In genomic region chr12:88910761-88911160, GRCm38 (mm10) we compare ENCODE assay signal across 13 mouse cellular contexts.
DNase-seq lines count a peak whose midpoint lies in the region; ATAC-seq lines count a peak whose summit lies in the region.
"Had no signal": no experiment of that assay in that cellular context is flagged by ENCODE, and none has a peak within 500 bp of the region (broad histone marks: within the 10 kb centered on the region; RNA-seq: fewer than 3 reads in every experiment).

No protein-coding gene starts in this region.

- no peak overlapping the region for H3K4me3 ChIP-seq in embryonic facial prominence, embryonic 10.5 days
- H3K4me3 ChIP-seq in hindbrain, embryonic 15.5 days: no peak overlapping the region
- no peak overlapping the region for H3K4me3 ChIP-seq in neural tube, embryonic 15.5 days (replicated peaks)
- H3K4me3 ChIP-seq in heart, embryonic 11.5 days (ENCODE audit: low read depth, low read length): no peak overlapping the region
- H3K4me3 ChIP-seq: embryonic facial prominence, embryonic 15.5 days; heart, adult 2 months; liver, embryonic 15.5 days; myocyte had no signal

- no peak overlapping the region for H3K27ac ChIP-seq in embryonic facial prominence, embryonic 10.5 days (replicated peaks)
- H3K27ac ChIP-seq in hindbrain, embryonic 15.5 days (replicated peaks): 0 out of 2 replicates have a peak overlapping the region, but pooled peaks have one; percentile 21
- H3K27ac ChIP-seq in neural tube, embryonic 15.5 days (replicated peaks): no peak overlapping the region
- H3K27ac ChIP-seq in heart, embryonic 11.5 days (ENCODE audit: low read depth, low read length): no peak overlapping the region
- H3K27ac ChIP-seq: embryonic facial prominence, embryonic 15.5 days; heart, adult 2 months; liver, embryonic 15.5 days had no signal

- intact Hi-C loops in left cerebral cortex, postnatal 10 days (cut with DNase I): no loop called here

- peaks cover 5% of the 10 kb centered on the region; the same call in 1 of the 2 replicates for H3K4me1 ChIP-seq in embryonic facial prominence, embryonic 10.5 days
- H3K4me1 ChIP-seq in hindbrain, embryonic 15.5 days (replicated peaks): 0 out of 2 replicates have a peak, but pooled peaks cover 6% of the 10 kb centered on the region
- H3K4me1 ChIP-seq in neural tube, embryonic 15.5 days: no peaks in the 10 kb centered on the region
- H3K4me1 ChIP-seq in heart, embryonic 11.5 days (ENCODE audit: control insufficient read depth, insufficient read depth, low read length): no peaks in the 10 kb centered on the region
- H3K4me1 ChIP-seq: embryonic facial prominence, embryonic 15.5 days; liver, embryonic 15.5 days had no signal

- no peaks in the 10 kb centered on the region for H3K27me3 ChIP-seq in embryonic facial prominence, embryonic 10.5 days (replicated peaks; ENCODE audit: low read depth, poor library complexity, severe bottlenecking)
- H3K27me3 ChIP-seq in hindbrain, embryonic 15.5 days: no peaks in the 10 kb centered on the region
- no peaks in the 10 kb centered on the region for H3K27me3 ChIP-seq in neural tube, embryonic 15.5 days (replicated peaks)
- H3K27me3 ChIP-seq in heart, embryonic 11.5 days (ENCODE audit: control insufficient read depth, insufficient read depth, low read length): no peaks in the 10 kb centered on the region
- H3K27me3 ChIP-seq: embryonic facial prominence, embryonic 15.5 days; liver, embryonic 15.5 days had no signal

- H3K4me2 ChIP-seq in hindbrain, embryonic 15.5 days: no peak overlapping the region
- H3K4me2 ChIP-seq in neural tube, embryonic 15.5 days: no peak overlapping the region
- no peak overlapping the region for H3K4me2 ChIP-seq in heart, embryonic 11.5 days
- H3K4me2 ChIP-seq: embryonic facial prominence, embryonic 15.5 days; liver, embryonic 15.5 days had no signal

- H3K9ac ChIP-seq in hindbrain, embryonic 15.5 days: no peak overlapping the region
- no peak overlapping the region for H3K9ac ChIP-seq in neural tube, embryonic 15.5 days (replicated peaks)
- no peak overlapping the region for H3K9ac ChIP-seq in heart, embryonic 11.5 days (ENCODE audit: low read depth, low read length)
- H3K9ac ChIP-seq: embryonic facial prominence, embryonic 15.5 days; liver, embryonic 15.5 days had no signal

- no peaks in the 10 kb centered on the region for H3K36me3 ChIP-seq in embryonic facial prominence, embryonic 10.5 days (replicated peaks)
- no peaks in the 10 kb centered on the region for H3K36me3 ChIP-seq in hindbrain, embryonic 15.5 days
- H3K36me3 ChIP-seq in neural tube, embryonic 15.5 days: no peaks in the 10 kb centered on the region
- H3K36me3 ChIP-seq in heart, embryonic 11.5 days (ENCODE audit: control insufficient read depth, insufficient read depth, low read length): no peaks in the 10 kb centered on the region
- H3K36me3 ChIP-seq: embryonic facial prominence, embryonic 15.5 days; liver, embryonic 15.5 days had no signal

- no peaks in the 10 kb centered on the region for H3K9me3 ChIP-seq in embryonic facial prominence, embryonic 10.5 days
- H3K9me3 ChIP-seq in hindbrain, embryonic 15.5 days: no peaks in the 10 kb centered on the region
- H3K9me3 ChIP-seq in neural tube, embryonic 15.5 days (replicated peaks): no peaks in the 10 kb centered on the region
- no peaks in the 10 kb centered on the region for H3K9me3 ChIP-seq in heart, embryonic 11.5 days (replicated peaks; ENCODE audit: control insufficient read depth, low read length)
- H3K9me3 ChIP-seq: embryonic facial prominence, embryonic 15.5 days; liver, embryonic 15.5 days had no signal

- ATAC-seq in hindbrain, embryonic 15.5 days (ENCODE audit: low FRiP score, low read depth): peak; percentile 92
- peak; percentile 92 for ATAC-seq in neural tube, embryonic 15.5 days (ENCODE audit: low FRiP score)
- no peak for ATAC-seq in heart, embryonic 11.5 days (replicated peaks; ENCODE audit: insufficient number of reproducible peaks, low FRiP score, low TSS enrichment)

- DNase-seq in left cerebral cortex, postnatal 10 days (ENCODE audit: extremely low spot score in 1 of 2, low spot score in 2 of 2): peak; percentile 23
- no peak for DNase-seq in left cerebral cortex, adult 11 months (ENCODE audit: low spot score)
- DNase-seq in embryonic facial prominence, embryonic 10.5 days (ENCODE audit: low spot score): peak; percentile 24
- DNase-seq in lung, postnatal 14 days: no peak
- DNase-seq in heart, adult 8-10 months (ENCODE audit: low spot score): no peak
- DNase-seq: adrenal gland, postnatal 14 days; heart, adult 2 months had no signal

- 26% methylated on average over 2 of the region's 2 CpGs for WGBS in embryonic facial prominence, embryonic 10.5 days
- 6% methylated on average over 2 of the region's 2 CpGs for WGBS in hindbrain, embryonic 15.5 days
- WGBS in neural tube, embryonic 15.5 days: 9% methylated on average over 2 of the region's 2 CpGs
- 53% methylated on average over 2 of the region's 2 CpGs for WGBS in heart, embryonic 11.5 days (ENCODE audit: insufficient replicate concordance)

Comparison
In these comparisons a context has a peak if more than half of its experiments do, and no peak if none do; other contexts are left out.
1. DNase-seq: peak in left cerebral cortex, postnatal 10 days (2 of 2) and embryonic facial prominence, embryonic 10.5 days (single experiment); none in left cerebral cortex, adult 11 months (single experiment), lung, postnatal 14 days (single experiment) and heart, adult 8-10 months (single experiment).